Mouse (Mus musculus): ENCODE measurements around the gene 5530401A14Rik.

The 5530401A14Rik gene

DNA sequence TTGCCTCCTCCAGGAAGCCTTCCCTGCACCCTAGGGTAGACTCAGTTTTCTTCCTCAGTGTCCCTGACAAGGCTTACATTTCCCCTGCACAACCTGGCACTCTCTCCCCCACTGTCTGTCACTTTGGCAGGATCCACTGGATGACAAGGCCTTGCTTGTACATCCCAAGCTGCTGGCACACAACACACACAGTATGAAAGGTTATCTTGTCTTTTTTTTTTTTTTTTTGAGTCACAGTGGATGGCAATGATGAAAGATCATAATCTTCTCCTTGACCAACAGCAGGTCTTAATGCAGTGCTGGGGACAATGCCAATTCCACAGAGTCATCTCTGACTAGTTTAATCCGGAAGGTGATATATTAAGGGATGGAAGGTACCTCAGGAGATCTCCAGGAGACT, 77.0 kb downstream of the 5530401A14Rik start:
- no peak for DNase-seq (ENCODE audit: low read depth)

DNA sequence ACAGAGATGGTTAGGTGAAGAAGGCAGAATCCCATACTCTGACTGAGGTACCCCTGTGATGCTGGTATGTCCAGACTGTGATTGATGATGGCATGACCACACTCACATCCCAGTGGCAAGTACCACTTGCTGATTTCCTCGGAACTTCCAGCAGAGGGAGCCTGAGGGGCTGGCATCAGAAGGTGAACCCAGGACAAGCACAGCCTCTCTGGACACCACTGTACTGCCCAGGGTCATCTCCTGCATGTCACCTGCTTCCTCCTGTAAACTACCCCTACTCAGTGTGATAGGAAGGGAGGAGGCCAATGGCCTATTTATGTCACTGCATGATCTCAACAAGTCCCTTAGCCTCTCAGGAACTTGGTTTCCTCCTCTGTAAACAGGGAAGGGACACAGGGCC, 80.5 kb downstream of the 5530401A14Rik start:
- no peak for DNase-seq (ENCODE audit: low read depth)

DNA sequence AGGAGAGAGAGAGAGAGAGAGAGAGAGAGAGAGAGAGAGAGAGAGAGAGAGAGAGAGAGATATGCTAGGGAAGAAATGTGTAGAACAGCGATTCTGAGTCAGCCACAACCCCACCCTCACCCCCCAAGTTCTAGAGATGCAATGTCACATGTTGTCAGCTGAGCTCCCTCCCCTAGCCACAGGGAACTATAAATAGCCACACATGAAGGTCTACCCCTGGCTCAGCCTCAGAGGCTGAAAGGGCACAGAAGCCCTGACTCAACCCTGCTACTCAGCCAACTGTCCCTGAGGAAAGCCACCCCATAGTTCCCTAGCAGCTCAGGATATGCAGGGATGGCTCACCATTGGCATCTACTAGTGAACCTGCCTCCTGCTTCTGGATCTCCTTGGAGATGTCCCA, 81.7 kb downstream of the 5530401A14Rik start:
- DNase-seq (ENCODE audit: low read depth): no peak
